Mouse (Mus musculus) testis, adult 2 months (tissue): ENCODE results near the gene Ntrk2. TPM values are rescaled to one million over a fixed set of nuclear protein-coding genes. Genes with fewer than 3 reads are reported as not detected.

Source experiments
- H3K27ac ChIP-seq: fragments of 200-500 bp; 2 replicates; pipeline ENCODE4 v1.5.1; 2012; ENCODE audit warnings: low read depth, low read length; ENCODE audit not compliant: control insufficient read depth, insufficient read depth
- H3K27me3 ChIP-seq: fragments of 200-500 bp; 2 replicates; pipeline ENCODE4 v1.6.1; 2012; ENCODE audit warnings: mild to moderate bottlenecking, low read length, moderate library complexity; ENCODE audit not compliant: control insufficient read depth, insufficient read depth
- H3K36me3 ChIP-seq: fragments of 200-500 bp; 2 replicates; pipeline ENCODE4 v1.6.1; 2012; ENCODE audit warnings: mild to moderate bottlenecking, low read length; ENCODE audit not compliant: control insufficient read depth, insufficient read depth
- H3K4me1 ChIP-seq: fragments of 200-500 bp; 2 replicates; pipeline ENCODE4 v1.6.1; 2012; ENCODE audit warnings: low read length; ENCODE audit not compliant: control insufficient read depth, insufficient read depth
- H3K4me3 ChIP-seq: fragments of 200-500 bp; 2 replicates; pipeline ENCODE4 v1.5.1; 2012; ENCODE audit warnings: low read depth, mild to moderate bottlenecking, low read length, moderate library complexity, mixed read lengths; ENCODE audit not compliant: control insufficient read depth
- CTCF ChIP-seq: fragments of 200-500 bp; IDR thresholded peaks from 2 replicates; pipeline ENCODE4 v1.5.1; 2012; ENCODE audit warnings: low read depth, mild to moderate bottlenecking, inconsistent platforms, low read length, moderate library complexity; ENCODE audit not compliant: control insufficient read depth, insufficient read depth, insufficient replicate concordance
- POLR2A ChIP-seq: fragments of 200-500 bp; IDR thresholded peaks from 2 replicates; pipeline ENCODE4 v1.6.1; 2012; ENCODE audit warnings: low read depth, mild to moderate bottlenecking, inconsistent platforms, low read length, moderate library complexity; ENCODE audit not compliant: control insufficient read depth
- polyA plus RNA-seq: library from polyadenylated mRNA; depleted of rRNA; stranded (reverse); fragments of >200 nt; gene quantifications from 2 replicates; pipeline ENCODE4 v1.2.3, GENCODE M21; 2012

Gene Ntrk2
- polyA plus RNA-seq, 1 experiment: 2.0 TPM

- Histone ChIP-seq H3K4me3 (no peak overlapping the region), H3K27me3 (no peaks in the 10 kb centered on the region), H3K4me1 (peaks cover 16% of the 10 kb centered on the region), H3K36me3 (no peaks in the 10 kb centered on the region), H3K27ac (no peak overlapping the region)
- TF ChIP-seq CTCF: no peak
- no peak for TF ChIP-seq POLR2A
These were observed 3.6 kb downstream of the Ntrk2 start for GRCm38 (mm10) chr13:58809930-58810329.

DNA sequence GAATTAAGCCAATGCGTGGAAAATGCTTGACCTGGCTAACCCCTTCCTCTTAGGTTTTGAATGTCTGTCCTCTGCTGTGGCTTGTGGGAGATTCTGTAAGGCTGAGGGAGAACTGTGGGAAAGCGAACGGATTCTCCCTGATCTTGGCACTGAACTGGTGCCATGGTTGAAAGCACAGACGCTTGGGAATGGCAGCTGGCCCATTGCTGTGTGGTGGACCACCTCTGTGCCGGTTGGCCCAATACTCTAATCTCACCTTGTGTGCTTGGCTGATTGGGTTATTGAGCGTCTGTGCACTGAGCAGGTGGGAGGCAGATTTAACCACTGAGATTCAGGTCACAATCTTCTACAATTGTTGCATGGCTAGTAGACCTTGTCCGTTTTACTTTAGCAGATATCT is 18.4 kb downstream of the Ntrk2 start:
- TF ChIP-seq CTCF (no peak), POLR2A (no peak)

DNA sequence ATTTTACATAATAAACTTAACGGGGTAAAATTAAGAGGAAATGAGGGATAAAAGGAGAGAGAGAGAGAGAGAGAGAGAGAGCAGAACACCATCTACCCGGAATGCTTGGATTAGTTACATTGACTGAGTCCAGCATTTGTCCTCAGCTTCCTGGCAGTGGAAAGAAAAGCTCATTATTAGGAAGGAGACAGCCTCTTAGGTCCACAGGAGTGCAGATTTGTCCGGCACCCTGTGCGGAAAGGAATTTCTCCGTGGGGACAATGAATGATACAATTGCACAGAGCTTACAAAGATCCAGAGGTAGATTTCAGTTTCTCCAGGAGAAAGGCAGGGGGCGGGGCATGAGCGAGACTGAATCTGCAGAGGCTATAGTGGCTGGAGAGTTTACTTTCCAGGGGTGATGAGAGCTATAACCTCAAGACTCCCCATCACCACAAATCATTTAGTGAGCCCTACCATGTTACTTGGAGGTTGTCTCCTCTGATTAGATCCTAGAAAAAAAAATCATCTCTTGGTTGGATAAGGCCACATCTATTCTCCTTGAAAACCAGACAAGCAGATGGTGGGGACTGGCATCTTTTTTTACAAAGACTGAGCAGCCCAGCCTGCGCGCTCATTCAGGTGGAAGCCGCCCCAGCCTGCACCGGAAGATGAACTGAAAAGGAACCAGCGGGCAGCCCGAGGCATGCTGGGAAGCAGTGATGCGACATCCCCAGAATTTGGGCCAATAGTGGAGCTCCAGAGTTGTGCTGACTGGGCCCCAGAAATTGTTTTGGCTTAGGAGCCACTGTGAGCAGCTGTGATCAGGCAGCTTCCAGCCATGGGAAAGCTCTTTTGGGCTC is 20.2 kb downstream of the Ntrk2 start:
- Histone ChIP-seq H3K27me3 (no peaks in the 10 kb centered on the region), H3K36me3 (no peaks in the 10 kb centered on the region), H3K4me1 (peaks cover 2% of the 10 kb centered on the region; the same call in 1 of the 2 replicates), H3K27ac (no peak overlapping the region), H3K4me3 (peak overlapping the region; percentile 39)
- TF ChIP-seq CTCF: no peak
- TF ChIP-seq POLR2A: peak; percentile 68

More for the DNA sequence above, 18.4 kb downstream of the Ntrk2 start:
- Histone ChIP-seq H3K27me3 (no peaks in the 10 kb centered on the region), H3K36me3 (no peaks in the 10 kb centered on the region), H3K4me1 (peaks cover 2% of the 10 kb centered on the region; the same call in 1 of the 2 replicates), H3K27ac (no peak overlapping the region), H3K4me3 (no peak overlapping the region)

DNA sequence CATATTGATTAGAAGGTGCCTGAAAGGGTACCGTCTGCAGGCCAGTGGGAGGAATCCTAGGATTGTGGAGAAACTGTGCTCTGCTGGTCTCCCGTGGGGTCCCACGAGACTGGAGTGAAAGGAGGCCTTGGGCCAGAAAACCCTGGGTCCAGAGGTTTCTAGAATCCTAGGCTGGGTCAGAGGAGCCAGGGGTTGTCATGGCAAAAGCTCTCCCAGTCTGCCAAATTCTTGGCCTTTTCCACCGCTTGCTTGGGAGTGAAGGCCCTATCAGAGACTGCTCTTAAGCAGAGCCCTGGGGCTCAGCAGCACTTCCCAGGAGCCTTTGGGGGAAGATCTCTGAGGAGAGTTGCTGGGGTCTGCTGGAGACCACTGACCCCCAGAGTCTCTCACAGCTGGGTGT is 25.6 kb downstream of the Ntrk2 start:
- Histone ChIP-seq H3K4me1 (no peaks in the 10 kb centered on the region; the same call in 1 of the 2 replicates), H3K27me3 (no peaks in the 10 kb centered on the region), H3K27ac (no peak overlapping the region), H3K4me3 (no peak overlapping the region), H3K36me3 (no peaks in the 10 kb centered on the region)
- TF ChIP-seq CTCF (no peak), POLR2A (no peak)

- Histone ChIP-seq H3K27ac (no peak overlapping the region), H3K4me1 (no peaks in the 10 kb centered on the region), H3K4me3 (no peak overlapping the region), H3K27me3 (no peaks in the 10 kb centered on the region), H3K36me3 (no peaks in the 10 kb centered on the region)
- TF ChIP-seq POLR2A: no peak
- no peak for TF ChIP-seq CTCF
These were observed 28.4 kb downstream of the Ntrk2 start for GRCm38 (mm10) chr13:58834726-58835125.

DNA sequence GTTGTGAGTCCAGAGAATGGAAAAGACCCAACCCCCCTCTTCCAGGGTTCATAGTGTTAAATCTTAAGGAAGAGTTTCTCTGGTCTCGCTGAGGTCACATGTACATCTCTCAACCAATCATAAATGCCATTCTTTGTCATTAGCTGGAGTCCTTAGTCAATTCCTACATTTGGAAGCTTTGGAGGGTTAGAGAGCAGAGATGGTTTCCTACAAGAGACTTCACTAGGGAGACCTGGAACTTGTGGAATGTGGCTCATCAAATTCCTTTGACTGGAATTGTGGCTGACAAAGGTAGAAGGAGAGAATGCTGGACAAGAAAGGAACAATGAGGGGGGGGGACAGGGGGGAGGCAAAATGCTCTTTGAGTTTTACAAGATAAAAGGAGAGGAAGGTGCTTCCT is 30.5 kb downstream of the Ntrk2 start:
- H3K36me3 ChIP-seq: no peaks in the 10 kb centered on the region
- H3K27ac ChIP-seq: no peak overlapping the region
- H3K4me1 ChIP-seq: no peaks in the 10 kb centered on the region
- no peak for TF ChIP-seq POLR2A
- no peak for TF ChIP-seq CTCF
- H3K4me3 ChIP-seq: no peak overlapping the region
- H3K27me3 ChIP-seq: no peaks in the 10 kb centered on the region

DNA sequence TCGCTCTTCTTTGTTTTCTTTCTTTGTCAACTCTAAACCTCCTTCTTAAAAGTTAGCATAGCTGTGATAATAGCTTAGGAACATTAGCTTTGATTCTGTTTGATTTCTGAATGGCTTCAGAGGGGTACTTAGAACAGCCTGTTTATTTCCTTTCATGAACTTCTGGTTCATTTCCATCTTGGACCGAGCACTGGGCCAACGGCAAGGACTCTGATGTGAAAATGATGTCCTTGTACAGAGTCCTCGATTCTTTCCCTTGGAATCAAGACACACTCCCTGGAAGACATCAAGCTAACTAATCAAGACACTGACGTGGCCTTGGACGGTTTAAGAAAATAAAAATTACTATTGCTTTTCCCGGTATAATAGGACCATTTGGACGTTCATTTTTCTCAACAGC is 31.7 kb downstream of the Ntrk2 start:
- no peaks in the 10 kb centered on the region for H3K36me3 ChIP-seq
- H3K27me3 ChIP-seq: no peaks in the 10 kb centered on the region
- no peaks in the 10 kb centered on the region for H3K4me1 ChIP-seq
- H3K27ac ChIP-seq: no peak overlapping the region; the same call in 1 of the 2 replicates
- no peak overlapping the region for H3K4me3 ChIP-seq
- TF ChIP-seq POLR2A (no peak), CTCF (no peak)

- Histone ChIP-seq H3K4me1 (peaks cover 6% of the 10 kb centered on the region), H3K27me3 (no peaks in the 10 kb centered on the region), H3K36me3 (no peaks in the 10 kb centered on the region), H3K4me3 (no peak overlapping the region), H3K27ac (no peak overlapping the region)
- TF ChIP-seq POLR2A: no peak
- TF ChIP-seq CTCF: no peak
These were observed 34.5 kb downstream of the Ntrk2 start for GRCm38 (mm10) chr13:58840731-58841359.
